Mouse (Mus musculus) bone marrow macrophage, adult 2 months (primary cell): Measurements from ENCODE around the gene Meox1. TPM values are rescaled to one million over a fixed set of nuclear protein-coding genes. Genes with fewer than 3 reads are reported as not detected.

ENCODE experiments used
- H3K27ac ChIP-seq: 2 replicates; pipeline ENCODE4 v1.5.1; 2012; ENCODE audit warnings: low read depth, low read length; ENCODE audit not compliant: insufficient read depth
- H3K4me1 ChIP-seq: 2 replicates; pipeline ENCODE4 v1.6.1; 2012; ENCODE audit warnings: low read length; ENCODE audit not compliant: control insufficient read depth, insufficient read depth
- H3K4me3 ChIP-seq: 2 replicates; pipeline ENCODE4 v1.5.1; 2012; ENCODE audit warnings: mild to moderate bottlenecking, low read length, moderate library complexity; ENCODE audit not compliant: insufficient read depth
- CTCF ChIP-seq: IDR thresholded peaks from 2 replicates; pipeline ENCODE4 v1.5.1; 2012; ENCODE audit warnings: low read depth, mild to moderate bottlenecking, low read length, moderate library complexity
- POLR2A ChIP-seq: IDR thresholded peaks from 2 replicates; pipeline ENCODE4 v1.6.1; 2012; ENCODE audit warnings: mild to moderate bottlenecking, low read depth, low read length, borderline replicate concordance
- polyA plus RNA-seq: library from polyadenylated mRNA; stranded (reverse); fragments of >200 nt; gene quantifications from 2 replicates; pipeline ENCODE4 v1.2.4, GENCODE M21; 2012; ENCODE audit not compliant: missing spikeins, insufficient read depth, insufficient read length

Meox1 gene
- polyA plus RNA-seq, 1 experiment, result not detected

GRCm38 (mm10) chr11:101882500-101883290, 11.5 kb downstream of the Meox1 start:
- H3K4me3 ChIP-seq, result no peak overlapping the region
- TF ChIP-seq POLR2A (no peak), CTCF (no peak)
- no peak overlapping the region for H3K27ac ChIP-seq
- peaks cover 17% of the 10 kb centered on the region for H3K4me1 ChIP-seq

- no peak overlapping the region for H3K27ac ChIP-seq
- TF ChIP-seq CTCF, result no peak
- no peak for TF ChIP-seq POLR2A
- no peak overlapping the region for H3K4me3 ChIP-seq
- peaks cover 19% of the 10 kb centered on the region for H3K4me1 ChIP-seq
Observed at GRCm38 (mm10) chr11:101881604-101882071, 12.5 kb downstream of the Meox1 start.

GRCm38 (mm10) chr11:101881185-101881584, 13.0 kb downstream of the Meox1 start:
- H3K4me1 ChIP-seq, result peaks cover 19% of the 10 kb centered on the region
- H3K4me3 ChIP-seq, result no peak overlapping the region
- no peak overlapping the region for H3K27ac ChIP-seq
- TF ChIP-seq POLR2A, result no peak

GRCm38 (mm10) chr11:101879672-101880071, 14.5 kb downstream of the Meox1 start:
- peaks cover 19% of the 10 kb centered on the region for H3K4me1 ChIP-seq
- TF ChIP-seq POLR2A (no peak), CTCF (no peak)
- no peak overlapping the region for H3K27ac ChIP-seq
- H3K4me3 ChIP-seq, result no peak overlapping the region

- no peak for TF ChIP-seq CTCF
- no peak for TF ChIP-seq POLR2A
- Histone ChIP-seq H3K4me3 (no peak overlapping the region), H3K4me1 (peaks cover 19% of the 10 kb centered on the region), H3K27ac (no peak overlapping the region)
Observed at GRCm38 (mm10) chr11:101878696-101879095, 15.5 kb downstream of the Meox1 start.

GRCm38 (mm10) chr11:101874978-101875377, 19.2 kb downstream of the Meox1 start:
- no peak overlapping the region for H3K4me3 ChIP-seq
- peaks cover 29% of the 10 kb centered on the region for H3K4me1 ChIP-seq
- no peak overlapping the region for H3K27ac ChIP-seq
- no peak for TF ChIP-seq POLR2A
- no peak for TF ChIP-seq CTCF

GRCm38 (mm10) chr11:101873909-101874308, 20.3 kb downstream of the Meox1 start:
- H3K4me3 ChIP-seq, result no peak overlapping the region
- no peak for TF ChIP-seq POLR2A
- TF ChIP-seq CTCF, result no peak
- H3K4me1 ChIP-seq, result peaks cover 31% of the 10 kb centered on the region
- H3K27ac ChIP-seq, result no peak overlapping the region

- no peak for TF ChIP-seq POLR2A
- TF ChIP-seq CTCF, result no peak
- Histone ChIP-seq H3K4me1 (peaks cover 20% of the 10 kb centered on the region), H3K27ac (no peak overlapping the region), H3K4me3 (no peak overlapping the region)
Observed at GRCm38 (mm10) chr11:101871435-101871834, 22.7 kb downstream of the Meox1 start.

- no peak for TF ChIP-seq CTCF
- TF ChIP-seq POLR2A, result no peak
- Histone ChIP-seq H3K27ac (peak overlapping the region; percentile 87), H3K4me1 (peaks cover 20% of the 10 kb centered on the region), H3K4me3 (peak overlapping the region; percentile 19; the same call in 1 of the 2 replicates)
Observed at GRCm38 (mm10) chr11:101870067-101870765, 24.0 kb downstream of the Meox1 start.

- TF ChIP-seq POLR2A (no peak), CTCF (no peak)
- Histone ChIP-seq H3K4me3 (no peak overlapping the region), H3K4me1 (peaks cover 17% of the 10 kb centered on the region)
Observed at GRCm38 (mm10) chr11:101867513-101868052, 26.6 kb downstream of the Meox1 start.

More at GRCm38 (mm10) chr11:101867513-101868052, 26.6 kb downstream of the Meox1 start:
- no peak overlapping the region for H3K27ac ChIP-seq
